Mouse (Mus musculus): ENCODE results near the gene Gadl1.

DNA sequence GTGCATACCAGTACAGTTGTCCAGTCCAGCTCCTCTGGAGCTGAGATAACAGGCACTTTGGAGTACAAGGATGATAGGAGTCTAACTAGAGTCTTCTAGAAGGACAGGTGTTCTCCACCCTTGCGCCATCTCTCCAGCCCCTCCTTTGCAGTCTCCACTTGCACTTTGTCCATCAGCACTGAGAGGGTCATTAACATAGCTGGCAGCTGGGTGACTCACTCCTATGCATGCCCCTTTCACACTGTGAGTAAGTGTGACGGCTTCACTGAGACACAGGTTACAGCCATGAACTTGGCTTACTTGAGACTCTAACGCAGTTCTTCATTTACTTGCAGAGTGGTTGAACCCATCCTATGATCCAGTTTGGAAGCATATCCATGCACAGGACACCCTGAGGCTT lies 10.5 kb downstream of the Gadl1 start:
- TF ChIP-seq CTCF (IDR thresholded peaks at IDR 0.05; ENCODE audit: extremely low read depth, insufficient read depth, low read length) (no peak), POLR2A (IDR thresholded peaks at IDR 0.05; ENCODE audit: extremely low read depth, insufficient read depth, low read length) (no peak)

All from cortical plate, adult 2 months (tissue).